Mouse (Mus musculus) heart, postnatal 0 days (tissue): Measurements from ENCODE around the gene Nfatc3. TPM values are rescaled to one million over a fixed set of nuclear protein-coding genes. Genes with fewer than 3 reads are reported as not detected.

Experiments used
- ATAC-seq: fragments of 200-750 bp; cut with Nextera tagmentation; 2 replicates; pipeline ENCODE4 v1.8.0; 2017; ENCODE audit warnings: low read depth, moderate number of reproducible peaks, moderate library complexity; ENCODE audit not compliant: insufficient read depth
- DNase-seq: peaks from one replicate; pipeline ENCODE4 v3.0.0-alpha.2; 2016; ENCODE audit warnings: low spot score
- H3K27ac ChIP-seq: fragments of 300-500 bp; sonication (generic); 2 replicates; pipeline ENCODE4 v1.5.1; 2014; ENCODE audit warnings: low read depth, mild to moderate bottlenecking
- H3K27me3 ChIP-seq: fragments of 300-500 bp; sonication (generic); 2 replicates; pipeline ENCODE4 v1.6.1; 2014; ENCODE audit warnings: low read length, mixed read lengths; ENCODE audit not compliant: control insufficient read depth, insufficient read depth
- H3K36me3 ChIP-seq: fragments of 300-500 bp; sonication (generic); replicated peaks from 2 replicates; pipeline ENCODE4 v1.6.1; 2014; ENCODE audit warnings: low read length, mixed read lengths; ENCODE audit not compliant: control insufficient read depth, insufficient read depth
- H3K4me1 ChIP-seq: fragments of 300-500 bp; sonication (generic); 2 replicates; pipeline ENCODE4 v1.6.1; 2014; ENCODE audit warnings: antibody characterized with exemption; ENCODE audit not compliant: control insufficient read depth, insufficient read depth
- H3K4me2 ChIP-seq: fragments of 300-500 bp; sonication (generic); 2 replicates; pipeline ENCODE4 v1.6.1; 2014; ENCODE audit warnings: low read depth, mild to moderate bottlenecking, low read length, moderate library complexity
- H3K4me3 ChIP-seq: fragments of 300-500 bp; sonication (generic); 2 replicates; pipeline ENCODE4 v1.5.1; 2014; ENCODE audit warnings: low read depth, low read length
- H3K9ac ChIP-seq: fragments of 300-500 bp; sonication (generic); replicated peaks from 2 replicates; pipeline ENCODE4 v1.6.1; 2014; ENCODE audit warnings: low read depth, low read length, mixed read lengths
- H3K9me3 ChIP-seq: fragments of 300-500 bp; sonication (generic); replicated peaks from 2 replicates; pipeline ENCODE4 v1.6.1; 2016; ENCODE audit warnings: low read length; ENCODE audit not compliant: control insufficient read depth
- CTCF ChIP-seq: IDR thresholded peaks from 2 replicates; pipeline ENCODE4 v1.5.1; 2016; ENCODE audit warnings: antibody characterized with exemption, control low read depth, low read depth
- EP300 ChIP-seq: IDR thresholded peaks from 2 replicates; pipeline ENCODE4 v1.6.1; 2016; ENCODE audit warnings: antibody characterized with exemption, low read depth
- WGBS: fragments of 180-500 bp; shearing (Covaris S2); extraction: QIAGEN DNeasy Blood & Tissue Kit; methylation state at CpG from one replicate; pipeline ENCODE4 v1.1.7; 2014; 5-methylcytosine and 5-hydroxymethylcytosine counted together
- polyA plus RNA-seq: library from polyadenylated mRNA; unstranded; fragments of >200 nt; fragmentation: Nextera tagmentation; extraction: Ambion mirVana; gene quantifications from 2 replicates; pipeline ENCODE4 v1.2.1, GENCODE M21; 2015
- total RNA-seq: library from RNA; depleted of rRNA; stranded (reverse); fragments of >200 nt; gene quantifications from 2 replicates; pipeline ENCODE4 v1.2.3, GENCODE M21; 2014; ENCODE audit warnings: low replicate concordance

Nfatc3 gene
- total and polyA plus RNA-seq, 2 experiments from 2014 or later = 2.0 to 26.6 TPM

- DNase-seq = no peak
- peak overlapping the region; percentile 67 for H3K4me3 ChIP-seq
- H3K27me3 ChIP-seq = peaks cover 24% of the 10 kb centered on the region
- H3K27ac ChIP-seq = no peak overlapping the region
- no peak overlapping the region for H3K9ac ChIP-seq
- peaks cover 18% of the 10 kb centered on the region for H3K4me1 ChIP-seq
- H3K4me2 ChIP-seq = peak overlapping the region; percentile 76
- ATAC-seq = no peak
- no peak for TF ChIP-seq EP300
- TF ChIP-seq CTCF = no peak
- WGBS = 14% methylated on average over 19 of the region's 19 CpGs
- peaks cover 16% of the 10 kb centered on the region for H3K36me3 ChIP-seq
- no peaks in the 10 kb centered on the region for H3K9me3 ChIP-seq
These were observed 77.0 kb downstream of the Nfatc3 start for GRCm38 (mm10) chr8:106135672-106136071.

DNA sequence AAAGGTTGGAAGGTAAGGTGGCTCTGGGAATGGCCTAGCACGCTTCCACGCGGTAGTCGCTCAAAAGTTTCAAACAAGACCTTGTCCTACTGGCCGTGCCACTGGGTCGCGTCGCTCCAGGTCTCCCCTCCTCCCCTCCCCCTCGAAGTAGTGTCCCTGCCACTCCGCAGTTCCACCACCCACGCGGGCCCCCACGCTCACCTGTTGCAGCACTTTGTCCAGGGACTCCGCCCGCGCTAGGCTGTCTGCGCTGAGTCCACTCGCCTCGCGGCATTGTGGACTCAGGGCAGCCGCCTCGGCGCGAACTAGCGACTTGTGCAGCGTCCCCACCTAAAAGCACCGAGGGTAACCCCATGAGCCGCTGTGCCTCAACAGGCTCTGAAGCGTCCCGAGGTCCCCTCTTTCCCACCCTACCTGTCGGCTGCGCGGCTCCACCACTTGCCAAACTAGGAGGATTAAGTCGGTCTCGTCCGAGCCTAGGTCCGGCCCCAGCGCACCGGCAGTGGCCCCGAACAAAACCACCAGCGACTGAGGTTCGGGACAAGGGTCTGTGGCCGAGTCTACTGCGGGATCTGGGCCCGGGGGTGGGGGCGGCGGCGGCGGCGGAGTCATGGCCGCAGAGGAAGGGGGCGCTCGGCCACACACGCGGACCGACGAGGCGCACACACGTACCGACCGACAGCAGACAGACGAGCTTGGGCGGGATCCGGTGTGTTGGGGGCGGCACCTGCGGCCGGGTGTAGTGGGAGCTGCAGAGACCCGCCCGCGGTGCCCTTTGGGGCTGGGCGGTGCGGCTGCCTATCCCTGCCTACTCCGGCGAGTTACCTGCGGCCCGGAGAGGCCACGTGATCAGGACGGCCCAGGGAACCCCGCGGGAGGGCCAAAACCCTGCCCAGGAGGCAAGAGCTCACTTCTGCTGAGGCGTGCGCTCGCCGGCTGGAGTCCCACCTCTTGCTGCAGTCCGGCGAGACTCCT, 77.8 kb downstream of the Nfatc3 start, which contains the start of gene Esrp2:
Gene Esrp2, minus strand, starts transcription at position 819 of the 975 bp plus-strand sequence.
- peak within 1 kb of the TSS; percentile 30 for H3K27ac ChIP-seq
- H3K4me2 ChIP-seq = peak within 1 kb of the TSS; percentile 76
- TF ChIP-seq EP300 = no peak
- no peak for TF ChIP-seq CTCF
- peaks cover 18% of the 10 kb centered on the region for H3K4me1 ChIP-seq
- peak; percentile 28 for ATAC-seq
- peaks cover 9% of the 10 kb centered on the region for H3K36me3 ChIP-seq
- peaks cover 24% of the 10 kb centered on the region for H3K27me3 ChIP-seq
- H3K9ac ChIP-seq = peak within 1 kb of the TSS; percentile 50
- no peaks in the 10 kb centered on the region for H3K9me3 ChIP-seq
- WGBS = 2% methylated on average over 73 of the region's 86 CpGs
- no peak for DNase-seq
- peak within 1 kb of the TSS; percentile 67 for H3K4me3 ChIP-seq

- peak overlapping the region; percentile 67 for H3K4me3 ChIP-seq
- WGBS = 7% methylated on average over 22 of the region's 22 CpGs
- no peaks in the 10 kb centered on the region for H3K9me3 ChIP-seq
- peaks cover 18% of the 10 kb centered on the region for H3K4me1 ChIP-seq
- H3K27me3 ChIP-seq = peaks cover 24% of the 10 kb centered on the region
- peak overlapping the region; percentile 76 for H3K4me2 ChIP-seq
- ATAC-seq (no peak), DNase-seq (no peak)
- TF ChIP-seq EP300 = no peak
- no peak for TF ChIP-seq CTCF
- H3K9ac ChIP-seq = peak overlapping the region; percentile 50
- no peaks in the 10 kb centered on the region; the same call in 1 of the 2 replicates for H3K36me3 ChIP-seq
- peak overlapping the region; percentile 30 for H3K27ac ChIP-seq
These were observed 78.7 kb downstream of the Nfatc3 start for GRCm38 (mm10) chr8:106137218-106137905.

GRCm38 (mm10) chr8:106137906-106138477, 79.4 kb downstream of the Nfatc3 start:
- H3K36me3 ChIP-seq = no peaks in the 10 kb centered on the region; the same call in 1 of the 2 replicates
- peak overlapping the region; percentile 76 for H3K4me2 ChIP-seq
- peak overlapping the region; percentile 50 for H3K9ac ChIP-seq
- WGBS = under 1% methylated on average over 24 of the region's 24 CpGs
- H3K9me3 ChIP-seq = no peaks in the 10 kb centered on the region
- peaks cover 24% of the 10 kb centered on the region for H3K27me3 ChIP-seq
- peaks cover 18% of the 10 kb centered on the region for H3K4me1 ChIP-seq
- DNase-seq = peak; percentile 68
- peak overlapping the region; percentile 30 for H3K27ac ChIP-seq
- peak; percentile 39 for ATAC-seq
- peak overlapping the region; percentile 67 for H3K4me3 ChIP-seq
- TF ChIP-seq CTCF (no peak), EP300 (no peak)

- H3K36me3 ChIP-seq = no peaks in the 10 kb centered on the region
- ATAC-seq = no peak
- DNase-seq = no peak
- WGBS = 16% methylated on average over 7 of the region's 7 CpGs
- no peak for TF ChIP-seq EP300
- no peak for TF ChIP-seq CTCF
- no peaks in the 10 kb centered on the region for H3K9me3 ChIP-seq
- peak overlapping the region; percentile 30; the same call in 1 of the 2 replicates for H3K27ac ChIP-seq
- H3K4me2 ChIP-seq = peak overlapping the region; percentile 76
- peaks cover 18% of the 10 kb centered on the region for H3K4me1 ChIP-seq
- peaks cover 24% of the 10 kb centered on the region for H3K27me3 ChIP-seq
- peak overlapping the region; percentile 67 for H3K4me3 ChIP-seq
- H3K9ac ChIP-seq = peak overlapping the region; percentile 50
These were observed 80.0 kb downstream of the Nfatc3 start for GRCm38 (mm10) chr8:106138616-106139015.
